Mouse (Mus musculus) adrenal gland, adult 18-20 months (tissue): ENCODE measurements around the gene Olfr1002. TPM values are rescaled to one million over a fixed set of nuclear protein-coding genes. Genes with fewer than 3 reads are reported as not detected.
"Not testable (repeated sequence)": the region's sequence is repeated elsewhere in the genome, so short reads cannot be mapped to it uniquely, and the experiment has no call there.

ENCODE experiments used
- DNase-seq, 2 experiments: peaks; one replicate each; pipeline ENCODE4 v3.0.0; 2021 to 2022; ENCODE audit warnings: low spot score in 2 of 2
- long read RNA-seq, 2 experiments: library from polyadenylated mRNA; stranded (forward); transcript quantifications; one replicate each; pipeline ENCODE4 v2.0.0; 2021
- total RNA-seq, 2 experiments: library from RNA; stranded (reverse); gene quantifications; 1 replicate in 1 of 2; 2 replicates in 1 of 2; pipeline ENCODE4 v1.2.3; 2021

The Olfr1002 gene
- not detected for total RNA-seq
- long read RNA-seq, experiment 1 = 0 reads
- long read RNA-seq, experiment 2 = 0 reads

DNA sequence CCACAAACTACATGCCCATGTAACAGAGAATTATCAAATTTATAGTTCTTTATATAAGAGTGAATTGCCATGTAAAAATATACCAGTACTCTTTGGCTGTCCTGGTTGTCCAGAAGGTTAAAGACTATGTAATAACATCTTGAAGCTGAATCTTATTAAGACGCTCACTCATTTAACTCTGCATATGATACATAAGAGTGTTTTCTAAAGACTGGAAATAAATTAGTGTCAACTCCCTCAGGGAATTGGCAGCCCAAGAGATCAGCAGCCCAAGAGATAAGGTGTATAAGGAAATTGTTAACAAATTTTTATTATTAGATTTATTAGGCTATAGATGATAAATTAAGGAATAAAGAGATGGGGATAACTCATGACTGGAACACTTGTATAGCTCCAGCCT, at the start of gene Olfr1002:
TSS of gene Olfr1002 (minus strand) at position 101 of the 400 bp plus-strand sequence.
- DNase-seq = no peak

DNA sequence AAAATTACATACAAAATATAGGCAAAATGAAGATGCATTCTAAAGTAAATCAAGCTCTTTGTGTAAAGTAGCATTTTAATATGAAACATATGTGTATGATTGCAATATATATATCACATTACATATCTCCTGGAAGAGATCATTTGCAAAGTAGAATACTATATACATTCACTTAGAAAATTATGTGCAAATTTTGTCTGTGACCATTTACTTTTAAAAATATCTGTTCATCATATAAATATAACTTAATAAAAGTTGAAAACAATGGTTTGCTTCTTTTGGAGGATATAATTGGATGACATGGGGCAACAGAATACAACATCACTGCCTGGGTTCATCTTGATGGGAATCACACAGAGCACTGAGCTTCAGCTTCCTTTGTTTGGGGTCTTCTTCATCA, 38.6 kb upstream of the Olfr1002 start, which contains the start of gene Olfr1008:
TSS of gene Olfr1008 (plus strand) at position 301 of the 400 bp plus-strand sequence.
- DNase-seq = no peak

DNA sequence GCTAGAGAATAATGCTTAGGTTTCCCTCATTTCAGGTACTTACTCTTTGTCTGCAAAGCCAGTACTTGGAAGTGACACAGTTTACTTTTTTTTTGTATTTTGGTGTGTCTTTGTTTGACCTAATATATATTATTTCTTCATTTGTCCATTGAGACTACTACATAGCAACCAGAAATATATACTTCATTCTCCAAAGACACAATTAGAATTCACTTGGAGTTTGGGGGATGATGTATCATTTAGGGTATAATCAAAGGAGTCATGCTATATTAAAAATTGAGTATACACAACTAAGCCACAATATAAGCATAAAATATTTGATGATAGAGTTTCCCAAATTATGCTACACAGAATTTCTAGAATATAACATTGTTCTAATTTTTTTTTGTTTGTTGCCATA, 28.2 kb upstream of the Olfr1002 start, which contains the start of gene Olfr1006:
TSS of gene Olfr1006 (minus strand) at position 101 of the 400 bp plus-strand sequence.
- no peak for DNase-seq

DNA sequence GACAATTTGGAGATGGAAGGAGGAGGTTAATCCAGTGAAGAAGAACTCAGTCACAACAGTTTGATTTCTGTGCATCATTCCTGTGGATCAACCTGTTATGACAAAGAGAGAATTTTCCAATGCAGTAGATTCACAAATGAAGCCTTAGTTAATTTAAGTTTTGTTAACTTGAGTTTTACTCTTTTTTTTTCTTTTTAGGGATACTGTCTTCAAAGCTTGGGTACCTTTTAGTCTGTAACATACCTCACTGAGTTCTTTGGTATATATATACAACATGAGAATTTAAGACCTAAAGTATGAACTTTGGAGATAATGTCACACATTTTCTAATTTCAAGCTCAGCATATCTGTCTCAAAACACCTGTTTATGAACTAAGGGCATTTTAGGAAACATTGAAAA, 13.9 kb upstream of the Olfr1002 start, which contains the start of gene Olfr154:
TSS of gene Olfr154 (minus strand) at position 101 of the 400 bp plus-strand sequence.
- DNase-seq = not testable (repeated sequence)

DNA sequence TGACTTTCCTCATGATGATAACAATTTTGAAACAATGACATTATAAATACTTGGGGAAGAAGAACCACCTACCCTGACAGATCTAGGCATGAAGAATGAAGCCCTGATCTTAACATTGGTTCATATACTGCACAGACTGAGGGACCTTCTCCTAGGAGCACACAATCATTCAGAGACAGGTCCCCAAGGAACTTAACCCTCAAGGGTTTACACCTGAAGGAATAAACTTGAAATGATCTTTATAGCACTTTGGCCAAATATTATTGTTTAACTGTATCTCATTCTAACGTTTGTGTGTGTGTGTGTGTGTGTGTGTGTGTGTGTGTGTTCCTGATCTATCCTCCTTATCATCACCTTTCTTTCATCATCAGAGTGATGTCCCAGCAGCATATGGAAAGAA, 38.7 kb downstream of the Olfr1002 start, which contains the start of gene Olfr1000:
TSS of gene Olfr1000 (minus strand) at position 101 of the 400 bp plus-strand sequence.
- no peak for DNase-seq

Other genes starting within 250 kb of the Olfr1002 start
- gene Olfr992, start 241.2 kb downstream of the Olfr1002 start, total RNA-seq = not detected
- not detected for gene Olfr993, start 235.8 kb downstream of the Olfr1002 start, total RNA-seq
- gene Olfr994, start 214.3 kb downstream of the Olfr1002 start, total RNA-seq = not detected
- gene Olfr995, start 207.1 kb downstream of the Olfr1002 start, total RNA-seq = not detected
- gene 4833423E24Rik, start 131.7 kb downstream of the Olfr1002 start, total RNA-seq = under 1 TPM; 0.13 to 0.20 TPM
- not detected for gene Olfr996, start 71.5 kb downstream of the Olfr1002 start, total RNA-seq
- not detected for gene Olfr998, start 61.8 kb downstream of the Olfr1002 start, total RNA-seq
- not detected for gene Olfr1000, start 38.8 kb downstream of the Olfr1002 start, total RNA-seq
- not detected for gene Olfr154, start 13.8 kb upstream of the Olfr1002 start, total RNA-seq
- not detected for gene Olfr1006, start 28.1 kb upstream of the Olfr1002 start, total RNA-seq
- gene Olfr1008, start 38.7 kb upstream of the Olfr1002 start, total RNA-seq = not detected
- gene Olfr1009, start 64.7 kb upstream of the Olfr1002 start, total RNA-seq = not detected
- not detected for gene Olfr1012, start 112.1 kb upstream of the Olfr1002 start, total RNA-seq
- gene Olfr1013, start 116.4 kb upstream of the Olfr1002 start, total RNA-seq = not detected
- not detected for gene Olfr1014, start 122.0 kb upstream of the Olfr1002 start, total RNA-seq
- not detected for gene Olfr1015, start 131.3 kb upstream of the Olfr1002 start, total RNA-seq
- gene Olfr1016, start 151.8 kb upstream of the Olfr1002 start, total RNA-seq = not detected
- gene Olfr1018, start 167.8 kb upstream of the Olfr1002 start, total RNA-seq = not detected
- gene Olfr1019, start 194.8 kb upstream of the Olfr1002 start, total RNA-seq = not detected
- not detected for gene Olfr1020, start 196.3 kb upstream of the Olfr1002 start, total RNA-seq
- not detected for gene Olfr1022, start 217.9 kb upstream of the Olfr1002 start, total RNA-seq
- gene Olfr1023, start 234.9 kb upstream of the Olfr1002 start, total RNA-seq = not detected